Mouse (Mus musculus): ENCODE measurements at regions not wholly inside any gene's neighbourhood (a gene's known extent, or its start where the extent isn't known, plus 50 kb on each side); places are given as distances from the start of the nearest gene placed in this dataset.

DNA sequence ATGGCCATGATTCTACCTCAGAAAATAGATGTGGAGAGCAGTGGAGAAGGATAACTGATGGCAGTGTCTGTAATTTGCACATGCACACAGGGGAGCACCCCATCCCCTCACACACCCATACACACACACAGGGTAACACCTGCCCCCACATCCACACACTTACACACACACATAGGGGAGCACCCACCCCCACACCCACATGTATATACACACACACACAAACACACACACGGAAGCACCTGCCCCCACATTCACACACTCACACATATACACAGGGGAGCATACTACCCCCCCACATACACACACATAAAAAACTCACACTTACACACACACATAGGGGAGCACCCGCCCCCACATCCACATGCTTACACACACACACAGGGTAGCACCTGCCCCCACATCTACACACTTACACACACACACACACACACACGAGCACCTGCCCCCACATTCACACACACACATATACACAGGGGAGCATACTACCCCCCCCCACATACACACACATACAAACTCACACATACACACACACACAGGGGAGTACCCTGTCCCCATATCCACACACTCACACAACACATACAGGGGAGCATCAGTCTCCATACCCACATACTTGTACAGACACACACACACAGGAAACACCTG, 265.8 kb downstream of the Lmo4 start:
- DNase-seq, result no peak

DNA sequence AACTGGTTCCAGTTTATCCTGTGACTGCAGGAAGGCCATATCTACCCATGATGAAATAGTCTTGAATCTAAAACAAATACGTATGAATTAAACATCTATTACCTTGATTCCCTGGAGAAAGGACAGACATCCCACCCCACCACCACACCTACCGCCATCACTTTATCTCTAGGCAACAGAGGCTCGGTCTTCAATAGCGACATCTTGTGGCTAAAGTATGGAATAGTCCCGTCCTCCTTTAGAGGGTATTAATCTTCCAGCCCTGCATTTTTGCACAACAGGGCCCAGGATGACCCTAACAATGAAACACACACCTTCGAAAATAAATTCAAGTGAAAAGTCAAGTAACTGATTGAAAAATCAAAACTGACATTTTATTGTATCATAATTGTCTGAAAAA, 279.7 kb downstream of the Lmo4 start:
- DNase-seq, result no peak

DNA sequence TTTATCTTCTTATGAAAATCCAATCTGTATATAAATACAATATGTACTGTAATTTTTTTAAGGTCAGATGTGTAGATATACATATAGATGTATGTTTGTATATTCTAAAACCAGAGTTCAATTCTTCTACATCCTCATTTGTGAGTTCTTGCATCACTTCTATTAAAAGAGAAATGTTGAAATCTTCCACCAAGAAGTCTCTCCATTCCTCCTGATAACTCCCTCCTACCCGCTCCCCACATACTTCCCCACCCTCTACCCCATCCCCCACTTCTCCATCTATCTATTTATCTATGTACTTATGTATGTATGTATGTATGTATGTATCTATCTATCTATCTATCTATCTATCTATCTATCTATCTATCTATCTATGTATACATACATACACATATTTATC, 285.3 kb downstream of the Lmo4 start:
- no peak for DNase-seq

DNA sequence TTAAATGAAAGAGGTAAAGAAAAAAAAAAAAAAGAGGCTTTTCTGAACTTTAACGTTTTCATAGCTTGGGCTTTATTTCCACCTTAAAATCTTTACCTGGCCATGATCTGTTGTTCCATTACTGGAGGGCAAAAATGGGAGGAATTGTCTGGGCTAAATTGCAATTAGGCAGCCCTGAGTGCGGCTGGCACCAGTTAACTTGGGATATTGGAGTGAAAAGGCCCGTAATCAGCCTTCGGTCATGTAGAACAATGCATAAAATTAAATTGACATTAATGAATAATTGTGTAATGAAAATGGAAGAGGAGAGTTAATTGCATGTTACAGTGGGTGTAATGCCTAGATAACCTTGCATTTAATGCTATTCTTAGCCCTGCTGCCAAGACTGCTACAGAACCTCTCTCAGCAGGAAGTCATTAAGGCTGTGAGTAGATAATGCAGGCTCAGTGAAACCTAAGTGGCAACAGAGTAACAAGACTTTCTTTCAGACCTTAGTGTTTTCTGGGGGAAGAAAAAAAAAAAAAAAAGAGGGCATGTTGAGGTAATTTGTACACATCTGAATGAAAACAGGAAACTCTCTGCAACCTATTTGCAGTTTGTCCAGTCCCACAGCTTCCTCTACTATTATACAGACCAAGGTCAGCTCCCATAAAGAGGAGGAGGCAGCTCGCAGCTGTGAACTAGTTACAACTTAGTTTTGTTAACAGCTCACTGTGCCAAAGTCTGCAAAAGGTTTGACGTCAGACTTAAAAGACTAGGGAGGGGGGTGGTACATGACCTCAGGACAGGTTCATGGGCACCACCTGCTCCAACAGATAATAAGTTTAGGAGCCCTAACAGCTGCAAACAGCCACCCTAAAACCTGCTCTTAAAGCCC, 290.4 kb downstream of the Lmo4 start:
- DNase-seq, result peak; percentile 11

DNA sequence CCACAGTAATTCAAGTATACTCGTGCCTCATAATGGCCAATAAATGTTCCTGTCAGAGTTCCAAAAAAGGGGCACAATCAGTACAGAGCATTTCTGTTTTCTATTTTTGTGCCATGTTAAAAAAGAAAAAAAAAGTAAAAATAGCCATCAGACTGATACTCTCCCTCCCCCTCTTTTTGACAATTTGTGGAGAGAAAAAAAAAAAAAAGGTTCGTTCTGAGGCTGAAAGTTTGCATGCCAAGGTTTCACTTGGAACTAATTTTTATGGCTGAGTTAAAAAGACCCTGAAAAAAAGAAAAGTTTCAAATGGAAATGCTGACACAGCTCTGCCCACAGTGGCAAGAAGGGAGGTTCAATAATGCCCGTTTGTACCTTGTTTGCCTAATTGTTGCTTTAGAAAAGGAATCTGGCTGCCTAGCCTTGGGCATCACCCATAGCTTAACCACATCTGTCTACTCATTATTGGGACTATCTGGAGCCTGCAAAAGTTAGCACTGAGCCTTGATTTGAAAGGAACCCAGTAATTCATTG, 291.9 kb downstream of the Lmo4 start:
- DNase-seq, result no peak

DNA sequence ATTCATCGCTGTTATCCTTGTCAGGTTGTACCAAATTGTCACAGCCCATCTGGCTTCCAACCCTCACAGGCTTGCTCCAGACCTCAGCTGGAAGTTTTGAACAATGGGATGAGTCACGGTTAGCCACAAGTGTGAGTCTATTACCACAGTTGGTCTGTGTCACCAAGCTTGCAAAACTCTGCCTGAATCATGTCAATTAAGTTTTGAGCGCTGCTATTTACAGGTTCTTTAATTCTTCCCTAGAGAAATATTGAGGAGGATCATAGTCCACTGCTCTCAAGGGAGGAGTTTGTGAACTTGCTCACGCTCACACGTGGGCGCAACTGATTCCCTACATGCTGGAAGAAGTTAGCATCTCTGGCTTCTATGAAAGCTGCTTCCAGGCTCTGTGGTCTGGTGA, 292.6 kb downstream of the Lmo4 start:
- no peak for DNase-seq

DNA sequence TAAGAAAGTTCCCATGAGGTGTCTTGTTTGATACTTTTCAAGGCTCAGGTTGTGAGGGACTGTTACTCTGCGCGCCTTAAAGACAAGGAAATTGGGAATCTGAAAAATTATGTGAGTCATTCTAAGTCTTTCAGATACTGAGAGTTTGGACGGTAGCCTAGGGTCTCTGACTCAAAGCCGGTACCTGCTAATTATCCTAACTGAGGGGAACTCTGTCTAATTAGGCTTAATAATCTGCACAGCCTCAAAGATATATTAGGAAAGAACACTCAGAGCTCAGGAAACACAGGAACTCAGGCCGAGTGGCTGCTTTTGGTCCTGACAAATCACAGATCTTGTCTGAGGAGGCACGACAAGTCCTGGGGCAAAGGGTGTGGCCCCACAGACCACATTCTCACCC, 295.7 kb downstream of the Lmo4 start:
- no peak for DNase-seq

DNA sequence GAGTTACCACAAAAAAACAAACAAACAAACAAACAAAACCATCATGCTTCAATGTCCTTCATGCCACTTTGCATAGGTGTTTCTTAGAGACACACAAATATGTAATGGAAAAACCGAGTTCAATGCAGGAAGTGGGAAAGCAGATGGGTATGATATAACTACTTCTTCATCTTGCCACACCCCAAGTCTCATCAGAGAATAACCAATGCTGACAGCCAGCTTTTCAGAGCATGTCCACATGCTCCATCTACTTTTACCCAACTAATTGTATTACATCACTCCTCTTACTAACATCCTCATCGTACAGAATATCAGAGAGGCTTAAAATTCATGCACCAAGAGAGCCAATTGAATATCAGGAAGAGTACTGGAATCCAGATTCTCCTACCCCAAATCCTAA, 301.6 kb downstream of the Lmo4 start:
- no peak for DNase-seq

DNA sequence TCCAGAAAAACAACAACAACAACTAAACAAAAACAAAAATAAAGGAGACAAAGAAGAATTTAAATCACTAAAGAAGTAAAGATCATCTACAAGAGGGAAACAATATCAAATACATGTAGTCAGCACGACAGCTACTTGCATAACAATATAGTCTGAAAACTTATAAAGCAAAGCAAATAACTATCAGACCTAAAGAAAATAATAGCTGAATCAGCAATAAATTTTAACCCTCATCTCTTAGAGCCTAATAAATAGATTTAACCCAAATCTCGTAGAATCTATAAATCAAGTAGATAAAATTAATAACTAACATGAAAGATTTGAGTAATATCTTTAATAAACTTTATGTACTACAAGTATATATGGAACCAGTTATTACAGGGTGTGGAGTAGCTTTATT, 324.2 kb downstream of the Lmo4 start:
- no peak for DNase-seq

DNA sequence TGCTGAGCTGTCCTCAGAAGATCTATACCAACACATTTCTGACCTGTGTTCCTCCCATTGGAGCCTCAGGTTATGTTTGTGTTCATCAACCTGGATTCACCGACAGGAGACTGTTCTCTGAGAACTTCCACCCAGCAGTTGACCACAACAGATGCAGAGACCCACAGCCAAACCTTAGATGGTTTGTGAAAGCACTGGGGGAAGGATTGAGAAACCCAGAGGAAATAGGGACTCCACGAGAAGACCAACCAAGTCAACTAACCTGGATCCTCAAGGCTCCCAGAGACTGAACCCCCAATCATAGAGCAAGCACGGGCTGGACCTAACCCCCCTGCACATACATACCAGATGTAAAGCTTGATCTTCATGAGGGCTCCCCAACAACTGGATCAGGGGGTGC, 331.1 kb downstream of the Lmo4 start:
- no peak for DNase-seq

DNA sequence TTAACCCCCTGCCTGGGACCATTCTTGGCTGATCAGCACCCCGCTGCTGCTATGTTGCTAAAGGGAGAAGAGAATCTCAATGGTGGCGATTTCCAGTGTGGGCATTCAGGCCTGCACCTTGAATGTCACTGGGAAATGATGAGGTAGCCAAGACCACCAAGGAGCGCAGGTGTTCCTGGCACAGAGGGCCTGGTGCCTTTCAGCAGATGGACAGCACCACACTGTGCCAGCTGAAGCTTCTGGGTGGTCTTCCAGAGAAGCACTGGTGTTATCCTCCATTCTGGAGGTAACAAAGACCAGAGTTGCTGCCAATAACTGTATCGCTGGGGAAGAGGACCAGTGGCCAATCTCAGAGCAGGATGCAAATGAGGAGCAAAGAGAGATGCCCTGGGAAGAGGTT, 338.5 kb downstream of the Lmo4 start:
- no peak for DNase-seq

DNA sequence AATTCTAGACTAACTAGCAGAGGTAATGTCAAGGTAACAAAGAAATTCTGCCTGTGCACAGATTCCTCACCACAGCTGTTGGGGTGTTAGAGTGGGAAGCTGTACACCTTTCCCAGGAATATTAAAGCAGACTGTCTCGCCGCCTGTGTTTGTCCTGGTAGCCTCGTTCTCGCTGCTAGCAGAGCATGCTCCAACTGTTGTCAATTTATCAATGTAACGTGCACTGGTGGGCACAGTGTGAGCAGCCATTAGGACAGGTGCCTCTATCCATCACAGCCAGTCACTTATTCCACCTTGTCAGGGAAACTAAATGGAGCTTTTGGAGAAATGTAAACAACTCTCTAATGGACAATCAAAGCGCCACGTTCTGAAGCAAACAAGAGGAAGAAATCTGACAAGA, 339.4 kb downstream of the Lmo4 start:
- DNase-seq, result no peak

DNA sequence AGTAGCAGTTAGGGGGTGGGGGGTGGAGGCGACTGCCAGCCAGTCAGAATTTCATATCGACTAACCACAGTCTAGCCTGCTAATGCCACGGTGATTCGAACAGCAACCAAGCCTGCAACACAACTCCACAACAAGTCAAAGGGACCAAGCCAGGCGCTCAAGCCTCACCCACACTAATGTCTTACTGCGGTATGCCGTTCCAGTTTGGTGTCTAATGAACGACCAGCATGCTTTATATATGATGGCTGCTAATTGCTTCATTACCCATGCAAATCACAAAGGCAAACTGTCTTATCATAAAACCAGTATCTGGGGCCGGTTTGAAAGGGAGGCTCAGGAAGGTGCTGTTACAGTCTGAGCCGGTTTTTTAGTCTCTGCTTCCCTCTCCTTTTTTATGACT, 340.5 kb downstream of the Lmo4 start:
- DNase-seq, result no peak

DNA sequence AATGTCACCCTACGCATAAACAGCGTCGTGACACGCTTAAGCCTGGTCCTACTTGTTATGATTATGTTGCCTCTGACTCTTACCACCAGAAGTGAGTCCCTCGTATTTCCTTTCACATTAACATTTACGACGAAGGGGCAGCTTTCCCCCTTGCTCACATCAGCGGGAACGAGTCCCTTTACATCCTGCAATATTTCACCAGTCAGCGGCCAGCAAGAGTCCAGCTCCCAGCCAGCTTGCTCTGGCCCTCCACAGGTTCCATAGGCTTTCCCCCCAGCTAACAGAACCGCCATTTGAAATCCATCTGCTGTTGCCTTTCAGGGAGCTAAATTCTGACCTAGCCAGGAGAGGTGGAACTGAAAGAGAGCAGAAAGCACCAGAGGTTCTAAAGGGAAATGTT, 342.5 kb downstream of the Lmo4 start:
- DNase-seq, result no peak

DNA sequence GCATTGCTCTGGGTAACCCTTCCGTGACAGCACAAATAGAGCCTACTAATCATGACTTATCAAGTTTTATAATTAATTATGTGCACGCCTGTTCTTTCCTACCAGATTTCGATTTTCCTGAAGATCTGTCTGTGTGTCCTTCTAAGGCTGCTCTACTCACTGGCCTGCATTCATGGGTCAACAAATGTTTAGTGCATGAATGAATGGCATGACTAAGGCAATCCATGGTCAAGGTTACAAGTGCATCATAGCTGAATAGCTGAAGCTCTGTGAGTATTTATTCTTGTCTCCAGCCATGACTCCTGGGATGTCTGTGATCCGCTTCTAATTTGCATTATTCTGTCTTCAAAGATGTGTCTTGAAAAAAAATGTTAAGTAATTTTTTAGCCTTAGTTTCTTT, 343.2 kb downstream of the Lmo4 start:
- DNase-seq, result no peak

DNA sequence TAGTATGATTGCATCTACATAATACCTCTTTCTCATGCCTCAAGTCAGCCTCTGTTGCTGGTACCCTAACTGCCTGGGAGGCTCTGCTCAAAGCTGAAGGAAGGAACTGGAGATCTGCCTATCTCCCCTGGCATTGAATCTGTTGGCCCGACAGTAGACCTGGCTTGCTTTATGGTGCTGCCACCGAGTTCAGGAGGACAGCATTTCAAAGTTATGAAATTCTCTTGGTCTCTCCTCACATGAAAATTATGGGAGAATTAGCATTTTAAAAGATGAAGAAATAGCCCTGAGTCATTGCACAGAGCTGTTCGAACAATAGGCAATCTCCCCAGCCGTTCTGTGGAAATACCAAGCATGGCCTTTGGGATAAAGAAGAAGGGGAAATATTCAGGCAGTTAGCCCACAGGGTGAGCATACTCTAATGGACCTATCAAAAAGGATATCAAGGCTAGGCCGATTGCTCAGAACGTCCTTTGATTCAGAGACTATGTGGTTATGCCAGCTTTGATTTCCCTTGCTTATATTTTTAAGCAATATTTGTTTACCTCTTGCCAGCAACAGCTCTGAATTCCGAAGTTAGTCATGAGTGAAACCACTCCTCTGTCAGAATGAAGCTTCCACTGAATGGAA, 369.3 kb downstream of the Lmo4 start:
- DNase-seq, result no peak

DNA sequence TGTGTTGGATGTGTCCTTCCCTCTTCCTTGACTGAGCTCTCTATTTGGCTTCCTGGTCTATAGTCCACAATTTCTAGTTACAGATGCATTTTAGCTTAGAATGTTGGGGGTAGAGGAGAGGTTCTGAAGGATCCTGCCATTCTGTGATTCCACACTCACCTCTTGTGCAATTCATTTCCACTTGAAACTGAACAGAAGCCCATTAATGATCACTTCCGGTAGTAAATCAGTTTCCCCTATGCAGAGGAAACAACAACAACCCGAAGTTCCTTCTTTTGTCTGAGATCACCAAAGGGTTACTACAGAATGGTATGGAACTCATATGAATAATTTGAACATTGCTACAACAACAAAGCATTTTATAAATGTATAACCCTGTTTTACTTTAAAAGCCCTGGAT, 370.3 kb downstream of the Lmo4 start:
- DNase-seq, result no peak

DNA sequence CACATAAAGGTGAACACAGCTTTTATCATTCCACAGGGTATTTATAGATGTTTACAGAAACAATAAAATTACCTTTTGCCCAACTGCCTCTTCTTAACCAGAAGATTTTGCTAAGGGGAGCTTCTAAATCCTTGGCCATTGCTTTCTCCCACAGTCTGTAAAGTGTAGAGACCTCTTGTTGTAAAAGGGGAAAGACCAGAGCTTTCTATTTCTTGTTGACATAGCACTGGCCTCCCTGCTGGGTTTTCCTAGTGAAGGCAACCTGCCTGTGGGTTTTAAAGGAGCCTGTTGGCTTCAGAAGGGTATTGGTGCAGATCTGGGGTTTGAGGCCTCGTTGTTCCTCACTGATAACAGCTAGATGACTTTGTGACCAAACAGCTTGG, 381.6 kb downstream of the Lmo4 start:
- DNase-seq, result no peak

DNA sequence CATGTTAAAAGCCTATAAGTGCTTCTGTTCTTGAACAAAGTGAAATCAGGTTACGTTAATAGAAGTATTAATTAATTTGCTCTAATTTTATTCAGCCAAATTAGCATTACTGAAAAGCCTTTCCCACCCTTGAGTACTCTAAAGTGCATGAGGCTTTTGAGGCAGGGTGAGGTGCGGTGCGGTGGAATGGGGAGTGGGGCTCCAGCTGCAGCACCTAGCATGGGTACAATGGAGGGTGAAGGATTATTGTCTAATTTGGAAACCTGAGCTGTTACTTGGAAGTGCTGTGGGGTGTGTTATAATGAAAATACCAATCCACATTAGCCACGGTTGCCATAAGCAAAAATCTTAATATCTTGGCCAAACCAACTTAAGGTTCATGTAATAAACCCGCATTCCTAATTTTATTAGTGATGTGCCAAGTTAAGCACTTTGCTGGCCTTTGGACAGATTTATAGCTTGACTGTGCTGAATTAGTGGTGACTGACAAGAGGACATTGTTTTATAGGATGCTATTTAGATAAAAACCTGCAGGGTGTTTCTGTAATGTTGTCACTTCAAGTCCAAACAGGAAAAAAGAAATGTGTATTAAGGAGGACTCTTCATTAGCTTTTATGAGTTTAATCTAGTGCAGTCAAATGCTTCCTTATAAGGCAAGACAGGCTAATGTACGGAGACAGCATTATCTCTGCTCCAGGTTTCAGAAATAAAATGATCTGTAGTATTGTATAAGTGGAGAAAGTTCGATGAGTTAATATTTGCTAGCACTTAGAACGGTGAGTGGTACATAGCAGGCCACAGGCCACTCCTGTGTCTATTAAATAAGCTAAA, 382.2 kb downstream of the Lmo4 start:
- no peak for DNase-seq

DNA sequence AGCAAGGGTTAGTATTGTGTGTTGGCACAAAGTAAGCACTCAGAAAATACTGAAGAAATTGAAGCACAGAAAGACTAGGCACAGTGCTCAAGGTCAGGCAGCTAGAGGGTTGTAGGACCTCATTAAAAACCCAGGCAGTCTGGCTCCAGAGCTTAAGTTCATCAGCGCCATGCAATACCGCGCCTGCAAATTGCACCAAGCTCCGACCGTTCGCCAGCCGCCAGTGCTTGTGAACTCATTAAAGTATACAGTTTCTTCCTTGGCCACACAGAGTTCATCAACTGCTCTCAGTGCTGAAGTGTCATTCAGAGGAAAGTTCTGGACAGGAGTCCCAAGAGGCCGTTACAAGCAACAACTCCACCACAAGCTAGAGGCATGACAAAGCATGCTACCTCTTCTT, 397.5 kb downstream of the Lmo4 start:
- DNase-seq, result no peak

DNA sequence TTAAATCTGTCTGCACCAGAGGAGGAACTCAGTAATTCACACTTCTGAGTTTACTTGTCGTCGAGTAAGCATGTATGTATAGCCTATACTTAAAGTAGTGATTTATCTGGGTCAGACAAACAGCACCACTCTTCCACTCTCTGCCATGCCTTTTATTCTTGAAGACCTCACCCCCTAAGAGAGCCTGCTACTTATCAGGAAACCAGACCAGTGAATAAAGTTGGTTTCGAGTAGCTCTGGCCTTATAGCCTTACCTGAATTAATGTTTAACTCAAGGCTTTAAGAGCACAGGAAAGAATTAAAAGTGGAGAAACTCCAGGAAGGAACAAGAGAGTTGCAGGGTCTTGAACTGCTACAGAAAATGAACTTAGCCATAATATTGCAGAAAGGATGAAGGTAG, 398.1 kb downstream of the Lmo4 start:
- DNase-seq, result no peak

DNA sequence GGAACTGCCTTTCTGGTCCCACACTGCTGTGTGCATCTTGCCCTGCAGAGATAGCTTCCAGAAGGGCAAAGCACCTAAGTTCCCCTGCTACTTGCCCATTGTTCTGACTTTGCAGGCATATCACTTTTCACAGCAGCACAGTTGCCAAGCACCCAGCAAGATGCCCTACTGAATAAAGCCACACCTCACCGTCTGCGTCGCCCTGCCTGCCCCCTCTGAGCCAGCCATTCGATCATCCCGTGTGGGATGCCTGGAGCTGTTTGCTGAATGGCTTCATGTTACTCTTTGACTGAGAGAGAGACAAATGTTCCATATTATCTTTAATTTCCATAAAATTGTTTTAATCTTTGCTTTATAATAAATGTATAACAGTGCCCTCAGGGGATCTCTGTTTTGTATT, 407.2 kb downstream of the Lmo4 start:
- no peak for DNase-seq

DNA sequence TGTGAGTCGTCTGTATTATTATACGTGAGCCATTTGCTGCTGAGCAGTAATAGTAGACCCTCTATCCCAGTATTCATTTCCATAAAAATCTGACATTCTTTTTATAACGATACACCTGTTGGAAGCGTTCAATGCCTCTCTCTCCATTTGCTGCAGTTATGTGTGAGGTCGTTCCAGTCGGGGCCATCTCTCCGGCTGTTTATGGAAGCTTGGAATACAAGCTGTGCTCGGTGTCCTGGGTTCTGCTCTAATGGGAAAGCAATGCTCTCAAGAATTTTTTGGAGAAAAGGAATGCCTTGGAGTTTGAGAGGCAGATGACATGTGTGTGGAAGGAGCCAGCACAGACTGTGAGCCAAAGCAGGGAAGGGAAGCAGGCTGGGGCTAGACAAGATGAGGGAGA, 414.1 kb downstream of the Lmo4 start:
- no peak for DNase-seq

All from heart, postnatal 4 days (tissue).